Mouse (Mus musculus): ENCODE results near the gene Lrpprc.

DNA sequence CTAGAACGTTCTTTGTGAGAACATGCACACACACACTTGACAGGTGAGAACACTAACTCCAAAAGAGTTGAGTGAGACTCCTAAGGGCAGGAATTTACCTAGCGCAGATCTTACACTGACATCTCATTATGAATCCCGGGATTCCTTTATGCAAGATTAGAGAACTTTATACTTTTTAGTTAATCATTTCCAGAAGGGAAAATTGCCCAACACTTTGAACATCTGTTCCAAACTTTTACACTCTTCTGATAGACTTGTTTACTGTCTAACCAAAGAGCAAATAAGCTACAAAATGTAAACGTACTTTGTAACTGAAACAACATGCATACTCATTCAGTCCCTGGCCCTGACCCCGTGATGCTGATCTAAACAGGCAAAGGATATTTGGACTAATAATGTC lies 101.3 kb downstream of the Lrpprc start:
- no peak for TF ChIP-seq CTCF (IDR thresholded peaks at IDR 0.05; ENCODE audit: borderline replicate concordance, insufficient read depth, low read length)
- no peak for TF ChIP-seq POLR2A (IDR thresholded peaks at IDR 0.05; ENCODE audit: low read depth, low read length)
